In the genomic region with DNA sequence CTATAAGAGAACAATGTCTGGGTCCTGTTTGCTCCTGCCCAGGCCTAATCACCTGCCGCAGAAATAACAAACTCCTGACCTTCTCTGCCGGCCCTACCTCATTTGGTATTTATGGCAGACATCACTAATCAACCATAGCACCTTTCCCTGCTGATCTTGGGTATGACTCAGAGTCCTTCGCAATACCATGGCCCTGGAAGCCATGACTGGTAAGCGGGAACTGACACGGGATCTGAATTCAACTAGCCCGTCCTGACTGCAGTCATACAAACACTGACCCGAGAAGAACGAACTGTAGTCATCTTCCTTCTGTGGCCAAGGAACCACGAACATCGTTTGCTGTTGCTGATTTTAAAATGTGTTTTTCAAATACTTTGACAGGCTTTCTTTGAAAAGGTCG, we compare ENCODE assay signal across 14 mouse cellular contexts.
"Had no signal": no experiment of that assay in that cellular context is flagged by ENCODE, and none has a peak within 500 bp of the region (broad histone marks: within the 10 kb centered on the region; RNA-seq: fewer than 3 reads in every experiment).

No protein-coding gene starts in this region.

- DNase-seq: lung, adult 2 months; lung, postnatal 14 days; lung, postnatal 36 days; midbrain, embryonic 14.5 days; retina, postnatal 1 day; right cerebral cortex, adult 18-20 months; right cerebral cortex, postnatal 25 days; right cerebral cortex, postnatal 4 days; spleen, adult 18-20 months; thymus, adult 18-20 months; thymus, postnatal 25 days; thymus, postnatal 4 days had no signal

- ATAC-seq: lung, postnatal 0 days; midbrain, embryonic 16.5 days had no signal
